Mouse (Mus musculus): ENCODE results near the gene C1ql4.

DNA sequence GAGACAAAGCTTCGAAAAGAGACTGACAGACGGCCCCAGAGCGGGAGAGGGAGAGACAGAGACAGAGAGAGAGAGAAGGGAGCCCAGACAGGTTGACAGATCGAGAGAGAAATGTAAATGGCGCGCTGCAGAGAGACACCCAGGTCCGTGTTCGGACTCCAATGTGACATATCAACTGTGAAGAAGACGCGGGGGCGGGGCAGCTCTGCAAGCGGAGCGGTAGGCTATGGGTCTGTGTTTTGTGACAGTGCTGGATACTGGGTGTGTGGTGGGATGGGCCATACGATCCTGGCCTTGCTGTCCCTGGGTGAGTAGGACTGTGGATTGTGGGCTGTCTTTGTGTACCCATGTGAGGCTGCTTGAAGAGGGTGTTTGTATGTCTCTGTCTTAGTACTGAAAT lies 1.5 kb upstream of the C1ql4 start:
- TF ChIP-seq CTCF (IDR thresholded peaks at IDR 0.05; ENCODE audit: control insufficient read depth, insufficient read depth, insufficient read length) (no peak), MAX (IDR thresholded peaks at IDR 0.05) (no peak), USF1 (IDR thresholded peaks at IDR 0.05; ENCODE audit: low read depth) (no peak), CEBPB (IDR thresholded peaks at IDR 0.05; ENCODE audit: low read depth) (no peak), MYOG (IDR thresholded peaks at IDR 0.05; ENCODE audit: control insufficient read depth, extremely low read depth, insufficient read length) (no peak)

Data from C2C12 (cell line).